Mouse (Mus musculus) stomach, postnatal 0 days (tissue): ENCODE data around the gene Mical3.

Source experiments
- CTCF ChIP-seq: IDR thresholded peaks from 2 replicates; pipeline ENCODE4 v1.5.1; 2016; ENCODE audit warnings: antibody characterized with exemption, low read depth, mild to moderate bottlenecking, moderate library complexity
- EP300 ChIP-seq: optimal IDR thresholded peaks from 2 replicates; pipeline ENCODE3; 2016; ENCODE audit warnings: antibody characterized with exemption

DNA sequence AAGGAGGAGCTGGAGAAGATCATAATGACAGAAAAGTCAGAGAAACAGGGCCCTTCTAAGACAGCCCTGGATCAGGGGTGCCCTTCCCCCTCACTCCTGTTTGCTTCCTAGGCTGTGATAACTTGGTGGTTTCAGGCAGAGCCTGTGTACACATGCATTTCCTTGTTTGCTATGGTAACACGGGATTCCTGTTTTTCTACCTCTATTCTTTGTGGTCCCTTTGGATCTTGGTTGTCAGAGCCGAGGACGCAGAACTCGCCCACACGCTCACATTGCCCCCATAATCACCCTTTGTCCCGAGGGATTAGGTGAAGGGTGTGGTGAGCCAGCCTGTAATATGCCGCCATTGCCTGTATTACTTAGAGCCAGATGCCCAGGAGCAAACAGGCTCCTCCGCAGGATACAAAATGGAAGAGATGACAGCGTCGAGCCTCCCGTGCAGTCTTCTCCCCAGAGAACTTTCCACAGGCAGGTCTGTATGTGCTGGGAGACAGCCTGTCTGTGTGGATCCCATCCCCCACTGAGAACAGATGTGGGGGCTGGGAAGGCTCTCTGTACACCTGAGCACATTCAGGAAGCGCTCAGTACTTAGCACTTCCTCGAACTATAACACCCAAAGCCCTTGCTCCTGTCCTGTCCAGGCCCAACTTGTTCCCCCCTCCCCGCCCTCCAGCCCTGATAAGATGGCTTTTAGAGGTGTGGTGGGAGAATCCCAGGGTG lies 45.4 kb upstream of the Mical3 start:
- TF ChIP-seq CTCF: no peak
- no peak for TF ChIP-seq EP300
